Mouse (Mus musculus) ES-Bruce4 (cell line): Measurements from ENCODE around the gene Prp2.
"Not testable (repeated sequence)": the region's sequence is repeated elsewhere in the genome, so short reads cannot be mapped to it uniquely, and the experiment has no call there.

ENCODE experiments used
- CTCF ChIP-seq: IDR thresholded peaks from one replicate; pipeline ENCODE4 v1.8.1; 2011; ENCODE audit warnings: low read depth, low read length
- EP300 ChIP-seq: IDR thresholded peaks from 2 replicates; pipeline ENCODE4 v1.6.1; 2011; ENCODE audit warnings: low read depth, low read length; ENCODE audit not compliant: insufficient read depth
- POLR2A ChIP-seq: IDR thresholded peaks from one replicate; pipeline ENCODE4 v1.8.1; 2011; ENCODE audit warnings: low read length; ENCODE audit not compliant: insufficient read depth

DNA sequence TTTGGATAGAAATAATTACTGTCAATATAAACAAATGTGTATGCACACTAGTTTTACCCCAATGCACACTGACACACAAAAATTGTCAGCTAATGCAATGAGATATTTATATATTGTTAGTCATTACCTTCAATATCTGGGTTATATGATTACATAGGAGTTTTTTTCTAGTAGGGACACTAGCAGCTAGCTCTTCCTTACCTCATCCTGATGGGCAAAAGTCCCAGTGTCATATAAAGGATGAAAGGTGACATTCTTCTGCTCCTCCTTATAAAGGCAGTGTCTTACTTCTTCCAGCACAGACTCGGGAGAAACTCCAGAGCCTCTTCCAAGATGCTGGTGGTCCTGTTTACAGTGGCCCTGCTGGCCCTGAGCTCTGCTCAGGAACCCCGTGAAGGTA is at the start of gene Prp2:
- not testable (repeated sequence) for TF ChIP-seq CTCF, EP300, POLR2A
